Mouse (Mus musculus): ENCODE data around the gene Cdrt4. TPM values are rescaled to one million over a fixed set of nuclear protein-coding genes. Genes with fewer than 3 reads are reported as not detected.

Cdrt4 gene
- total RNA-seq, 2 experiments from 2014 or later, result 0.59 TPM; not detected in 1

- DNase-seq, result no peak
Observed at GRCm38 (mm10) chr11:62996522-62996898, 45.5 kb downstream of the Cdrt4 start.

GRCm38 (mm10) chr11:62997039-62997717 lies 46.2 kb downstream of the Cdrt4 start:
- no peak for DNase-seq

DNA sequence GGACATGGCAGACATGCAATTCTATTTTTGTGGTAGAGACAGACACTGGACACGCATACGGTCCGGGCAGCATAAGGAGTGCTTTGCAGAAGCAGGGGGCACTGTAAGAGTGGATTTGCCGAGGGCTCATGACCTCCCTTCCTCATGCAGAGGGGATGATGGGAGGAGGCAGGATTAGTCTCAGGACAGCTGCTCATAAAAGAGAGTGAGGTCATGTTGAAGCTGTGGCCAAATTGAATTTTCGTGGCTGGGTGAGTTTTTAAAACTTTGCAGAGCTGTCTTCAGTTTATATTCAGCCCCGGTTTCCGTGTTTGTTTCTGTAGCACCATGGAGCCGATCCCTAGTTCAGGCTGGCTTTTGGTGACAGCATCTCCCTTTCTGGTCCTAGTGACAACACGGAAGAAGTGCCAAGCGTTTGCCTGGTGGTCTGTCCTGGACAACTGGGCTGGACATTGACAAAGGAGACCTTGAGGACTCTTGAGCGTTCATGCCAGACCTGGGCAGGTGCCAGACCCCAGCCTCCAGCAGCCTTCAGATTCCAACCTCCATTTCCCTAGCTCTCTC lies 46.8 kb downstream of the Cdrt4 start:
- peak; percentile 73 for DNase-seq

GRCm38 (mm10) chr11:63000126-63000525 lies 49.1 kb downstream of the Cdrt4 start:
- no peak for DNase-seq

DNA sequence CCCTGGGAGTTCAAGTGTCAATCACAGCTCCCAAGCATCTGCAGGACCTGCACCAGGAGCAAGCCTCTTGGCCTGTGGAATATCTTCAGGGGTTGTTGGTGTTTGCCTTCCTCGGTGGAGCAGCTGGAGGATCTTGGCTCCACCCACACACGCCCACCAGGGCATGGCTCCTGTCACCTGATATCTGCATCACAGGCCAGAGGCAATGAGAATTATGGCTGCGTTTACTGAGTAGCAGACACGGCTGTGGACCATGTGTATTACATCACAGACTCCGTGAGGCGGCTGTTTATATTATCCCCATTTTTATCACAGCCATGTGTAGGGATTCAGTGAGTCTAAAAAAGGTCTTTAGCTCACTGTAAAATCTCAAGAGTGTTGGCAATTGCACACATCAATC lies 53.6 kb downstream of the Cdrt4 start:
- DNase-seq, result no peak

GRCm38 (mm10) chr11:63007376-63007775 lies 56.4 kb downstream of the Cdrt4 start:
- DNase-seq, result no peak

DNA sequence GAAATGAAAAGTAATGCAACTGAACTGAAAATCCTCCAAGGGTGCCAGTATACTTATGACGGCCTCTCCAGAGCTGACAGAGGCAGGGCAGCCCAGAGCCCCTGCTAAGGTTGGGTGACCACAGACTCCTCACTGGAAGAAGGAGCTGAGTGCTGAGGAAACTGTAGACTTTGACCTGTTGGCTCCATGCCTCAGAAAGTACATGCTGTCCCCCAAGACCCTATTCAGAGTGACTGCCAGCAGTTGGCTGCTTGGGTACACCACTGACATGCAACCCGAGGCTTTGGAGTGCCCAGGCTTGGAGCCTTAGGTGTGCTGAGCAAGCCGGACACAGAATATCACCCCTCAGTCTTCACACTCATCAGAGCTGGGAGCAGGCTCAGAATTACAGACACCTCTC lies 57.0 kb downstream of the Cdrt4 start:
- no peak for DNase-seq

DNA sequence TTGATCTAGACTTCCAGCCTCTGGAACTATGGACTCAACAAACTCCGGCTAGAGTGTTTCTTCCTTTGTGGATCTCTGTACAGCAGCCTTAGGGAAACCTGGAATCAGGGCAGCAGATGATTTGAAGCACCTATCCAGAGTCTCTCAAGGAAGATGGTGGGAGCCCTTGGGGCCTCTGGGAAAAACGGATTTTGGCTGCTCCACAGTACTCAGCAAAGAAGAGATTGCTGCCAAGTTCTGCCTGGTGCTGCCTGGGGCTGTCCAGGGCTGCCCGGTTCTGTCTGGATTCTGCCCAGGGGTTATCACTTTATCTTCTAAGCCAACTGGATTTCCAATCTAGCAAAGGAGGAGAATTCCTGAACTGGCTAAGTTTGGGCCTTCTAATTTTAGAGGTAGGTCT lies 58.8 kb downstream of the Cdrt4 start:
- DNase-seq, result no peak

- no peak for DNase-seq
Observed at GRCm38 (mm10) chr11:63017327-63018082, 66.5 kb downstream of the Cdrt4 start.

DNA sequence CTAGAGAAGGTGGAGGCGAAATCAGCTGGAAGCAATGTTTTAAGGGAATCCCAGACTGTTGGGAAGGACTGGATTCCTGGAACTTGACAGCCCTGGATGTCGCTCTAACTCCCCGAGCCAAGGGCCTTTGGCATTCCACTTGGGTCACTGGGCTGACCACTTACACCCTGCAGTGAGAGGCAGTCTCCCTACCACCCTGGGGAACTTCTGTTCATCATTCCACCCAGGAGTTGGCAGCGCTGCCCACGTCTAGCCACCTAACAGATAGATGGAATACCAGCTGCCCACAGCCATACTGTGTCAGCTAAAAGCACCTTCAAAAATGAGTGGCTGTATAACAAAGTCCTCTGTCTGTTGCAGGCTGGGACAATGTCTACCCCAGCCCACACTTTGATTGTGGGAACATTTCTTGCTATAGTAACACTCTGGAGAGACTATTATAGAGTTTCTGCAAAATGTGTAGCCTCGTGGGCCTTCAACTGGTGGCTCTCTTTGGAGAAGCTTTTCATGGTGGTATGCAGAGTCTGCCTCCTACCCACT lies 67.2 kb downstream of the Cdrt4 start:
- peak; percentile 29 for DNase-seq

DNA sequence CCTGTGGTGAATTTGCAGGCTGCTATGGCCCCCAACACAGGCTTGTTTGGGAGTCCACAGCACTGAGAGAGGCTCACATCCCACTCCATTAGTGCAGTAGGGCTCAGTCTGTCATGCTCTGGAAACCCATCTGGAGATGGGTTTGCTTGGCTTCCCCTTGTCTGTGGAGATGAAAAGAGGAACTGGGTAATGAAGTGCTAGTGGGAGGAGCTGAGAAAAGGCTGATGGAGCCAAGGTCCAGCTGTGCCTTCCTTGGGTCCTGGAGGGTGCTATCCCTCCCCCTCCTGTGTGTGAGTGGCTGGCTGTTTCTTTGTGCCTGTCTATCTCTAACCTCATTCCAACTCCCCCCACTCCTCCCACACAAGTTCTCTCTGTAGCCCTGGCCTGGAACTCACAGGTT lies 69.6 kb downstream of the Cdrt4 start:
- DNase-seq, result no peak

- DNase-seq, result no peak
Observed at GRCm38 (mm10) chr11:63021141-63021806, 70.3 kb downstream of the Cdrt4 start.

GRCm38 (mm10) chr11:63023461-63023860 lies 72.5 kb downstream of the Cdrt4 start:
- no peak for DNase-seq

DNA sequence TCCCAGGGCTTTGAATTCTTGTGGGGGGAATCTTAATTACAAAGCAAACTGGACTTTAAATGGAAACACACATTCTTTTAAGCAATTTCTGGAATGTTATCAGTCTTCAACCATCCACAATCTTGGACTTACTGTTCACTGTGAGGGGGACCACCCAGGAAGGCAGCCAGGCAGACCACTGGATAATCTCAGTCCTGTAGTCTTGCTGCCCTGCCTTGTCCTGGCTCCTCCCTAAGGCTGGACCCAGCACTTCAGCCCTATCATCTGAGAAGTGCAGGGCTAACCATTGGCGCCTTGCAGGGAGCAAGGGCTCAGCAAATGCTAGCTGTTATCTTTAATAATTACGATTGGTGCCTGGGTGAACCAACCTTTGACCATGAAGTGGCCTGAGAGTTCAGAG lies 73.1 kb downstream of the Cdrt4 start:
- no peak for DNase-seq

- DNase-seq, result no peak
Observed at GRCm38 (mm10) chr11:63025476-63025875, 74.5 kb downstream of the Cdrt4 start.

- DNase-seq, result peak; percentile 46
Observed at GRCm38 (mm10) chr11:63026651-63027141, 75.7 kb downstream of the Cdrt4 start.

GRCm38 (mm10) chr11:63028131-63028530 lies 77.1 kb downstream of the Cdrt4 start:
- no peak for DNase-seq

- DNase-seq, result no peak
Observed at GRCm38 (mm10) chr11:63029148-63029714, 78.2 kb downstream of the Cdrt4 start.

- no peak for DNase-seq
Observed at GRCm38 (mm10) chr11:63029721-63030120, 78.7 kb downstream of the Cdrt4 start.

DNA sequence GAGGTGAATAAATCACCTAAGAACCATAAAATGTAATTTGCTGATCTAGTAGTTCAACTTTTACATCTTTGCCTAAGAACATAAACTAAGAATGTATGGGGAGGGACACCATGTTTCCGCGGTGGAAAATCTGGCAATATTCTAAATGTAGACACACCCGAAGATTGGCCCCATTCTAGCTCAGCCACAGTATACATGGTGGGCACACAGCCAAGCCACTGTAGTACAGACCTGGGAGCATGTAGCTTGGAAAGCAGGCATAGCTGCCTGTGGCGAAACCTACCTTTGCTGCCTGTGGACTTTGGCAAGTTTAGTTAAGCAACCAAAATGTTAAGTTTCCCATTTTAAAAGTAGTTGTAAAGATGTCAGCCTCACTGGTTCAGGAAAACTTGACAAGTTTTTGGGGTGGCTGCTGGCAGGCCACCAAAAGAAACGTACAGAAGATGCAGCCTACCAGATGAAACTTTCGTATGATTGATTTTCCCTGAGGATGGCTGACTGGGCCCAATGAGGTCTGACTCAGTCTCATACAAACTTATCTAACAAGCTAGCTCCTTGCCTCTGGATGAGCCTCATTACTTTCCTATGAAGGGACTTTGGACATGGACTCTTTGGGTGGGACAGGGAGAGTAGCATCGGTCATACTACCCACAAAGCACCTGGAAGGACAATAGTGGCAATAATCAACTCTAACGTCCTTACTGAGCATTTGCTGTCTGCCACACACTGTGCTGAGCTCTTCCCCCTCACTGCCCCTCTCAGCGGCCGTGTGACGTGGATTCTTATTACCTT lies 84.6 kb downstream of the Cdrt4 start:
- no peak for DNase-seq

DNA sequence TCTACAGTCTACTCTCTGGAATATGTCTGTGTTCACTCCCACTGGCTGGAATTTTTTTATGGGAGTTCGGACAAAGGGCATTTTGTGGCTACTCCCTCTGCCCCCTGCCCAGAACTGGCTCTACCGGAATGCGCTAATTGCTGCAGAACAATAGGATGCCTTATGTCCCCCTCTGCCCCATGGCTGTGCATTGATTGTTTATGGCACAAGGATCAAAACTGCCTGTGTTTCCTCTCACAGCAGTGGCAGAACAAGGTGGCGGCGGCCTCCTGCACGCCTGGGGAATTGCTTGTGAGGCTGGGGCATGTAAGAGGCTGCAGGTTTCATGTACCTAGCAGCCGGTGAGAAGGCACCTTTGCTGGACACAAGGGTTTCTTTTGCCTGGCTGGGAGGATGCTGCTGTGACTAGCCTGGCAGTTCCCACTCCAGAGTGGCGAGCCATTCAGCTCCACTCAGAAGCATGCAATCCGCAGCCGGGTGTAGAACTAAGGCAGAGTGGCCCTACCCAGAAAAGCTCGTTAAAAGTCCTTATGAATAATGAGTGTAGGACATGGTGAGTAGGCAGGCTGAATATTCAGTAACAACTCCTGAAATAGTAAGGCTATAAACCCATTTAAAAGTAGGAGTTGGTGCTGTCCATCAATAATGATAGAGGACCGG lies 89.1 kb downstream of the Cdrt4 start:
- no peak for DNase-seq
